Mouse (Mus musculus): Measurements from ENCODE around the gene Hpse2. TPM values are rescaled to one million over a fixed set of nuclear protein-coding genes. Genes with fewer than 3 reads are reported as not detected.

Gene Hpse2
- polyA plus RNA-seq, 1 experiment, result not detected

DNA sequence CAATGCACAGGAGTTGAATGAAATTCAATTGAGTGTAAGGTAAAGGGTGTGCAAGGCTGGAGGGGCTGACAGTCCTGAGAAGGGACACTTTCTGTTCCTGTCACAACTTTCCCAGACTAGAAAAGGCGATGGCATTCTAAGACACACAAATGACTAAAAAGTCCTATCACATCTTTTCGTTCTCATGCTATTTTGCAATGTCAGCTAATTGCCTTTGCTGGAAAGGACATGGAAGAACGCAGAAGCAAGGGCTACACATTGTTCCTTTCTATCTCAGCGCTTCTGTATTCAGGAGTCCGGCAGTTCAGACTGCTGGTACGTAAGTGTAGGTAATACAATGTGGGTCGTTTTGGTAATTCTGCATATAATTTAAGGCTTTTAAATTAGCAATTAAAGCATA lies 555.0 kb downstream of the Hpse2 start:
- H3K4me1 ChIP-seq (ENCODE audit: control insufficient read depth, insufficient read depth, low read length), result no peaks in the 10 kb centered on the region
- H3K4me3 ChIP-seq (ENCODE audit: insufficient read depth, low read depth, low read length), result no peak overlapping the region
- TF ChIP-seq CTCF (IDR thresholded peaks at IDR 0.05; ENCODE audit: insufficient read depth, low read depth, low read length), result no peak
- WGBS, result 78% methylated on average over 7 of the region's 7 CpGs
- no peak overlapping the region for H3K27ac ChIP-seq (ENCODE audit: insufficient read depth, low read depth, low read length)

DNA sequence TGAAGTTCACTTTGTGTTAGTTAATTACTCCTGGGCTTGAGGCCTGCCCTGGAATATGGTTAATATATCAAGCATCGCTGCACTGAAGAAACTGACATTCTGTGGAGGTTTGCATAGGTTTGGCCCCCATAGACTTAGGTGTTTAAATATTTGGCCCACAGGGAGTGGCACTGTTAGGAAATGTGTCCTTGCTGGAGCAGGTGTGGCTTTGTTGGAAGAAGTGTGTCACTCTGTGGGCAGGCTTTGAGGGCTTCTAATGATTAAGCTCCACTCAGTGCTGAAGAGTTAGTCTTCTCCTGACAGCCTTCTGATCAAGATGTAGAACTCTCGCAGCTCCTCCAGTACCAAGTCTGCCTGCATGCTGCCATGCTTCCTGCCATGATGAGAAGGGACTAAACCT lies 555.9 kb downstream of the Hpse2 start:
- Histone ChIP-seq H3K4me1 (ENCODE audit: control insufficient read depth, insufficient read depth, low read length) (no peaks in the 10 kb centered on the region), H3K4me3 (ENCODE audit: insufficient read depth, low read depth, low read length) (no peak overlapping the region), H3K27ac (ENCODE audit: insufficient read depth, low read depth, low read length) (no peak overlapping the region)
- WGBS, result 93% methylated on average over 2 of the region's 2 CpGs
- TF ChIP-seq CTCF (IDR thresholded peaks at IDR 0.05; ENCODE audit: insufficient read depth, low read depth, low read length), result no peak
- no peak for TF ChIP-seq POLR2A (IDR thresholded peaks at IDR 0.05; ENCODE audit: insufficient read depth, low read depth, low read length)

DNA sequence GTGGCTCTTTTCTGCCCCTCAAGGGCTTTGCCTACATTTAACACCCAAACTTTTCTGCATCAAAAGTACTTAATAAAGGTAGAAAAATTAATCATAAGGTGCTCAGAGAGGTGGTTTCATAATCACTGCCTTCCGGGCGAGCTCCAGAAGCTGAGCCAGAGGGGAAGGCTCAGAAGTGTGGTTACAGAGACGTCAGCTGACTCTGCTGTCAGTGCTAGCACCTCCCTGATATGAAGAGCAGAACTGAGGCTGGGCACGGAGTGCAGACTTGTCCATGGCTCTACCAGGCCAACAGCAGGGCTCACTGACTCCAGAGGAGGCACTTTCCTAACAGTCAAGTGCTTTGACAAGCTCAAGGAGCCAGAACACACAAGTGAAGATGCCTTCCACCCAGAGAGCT lies 559.0 kb downstream of the Hpse2 start:
- Histone ChIP-seq H3K27ac (ENCODE audit: insufficient read depth, low read depth, low read length) (no peak overlapping the region), H3K4me3 (ENCODE audit: insufficient read depth, low read depth, low read length) (no peak overlapping the region), H3K4me1 (ENCODE audit: control insufficient read depth, insufficient read depth, low read length) (no peaks in the 10 kb centered on the region)
- 71% methylated on average over 4 of the region's 4 CpGs for WGBS
- TF ChIP-seq POLR2A (IDR thresholded peaks at IDR 0.05; ENCODE audit: insufficient read depth, low read depth, low read length) (no peak), CTCF (IDR thresholded peaks at IDR 0.05; ENCODE audit: insufficient read depth, low read depth, low read length) (no peak)

DNA sequence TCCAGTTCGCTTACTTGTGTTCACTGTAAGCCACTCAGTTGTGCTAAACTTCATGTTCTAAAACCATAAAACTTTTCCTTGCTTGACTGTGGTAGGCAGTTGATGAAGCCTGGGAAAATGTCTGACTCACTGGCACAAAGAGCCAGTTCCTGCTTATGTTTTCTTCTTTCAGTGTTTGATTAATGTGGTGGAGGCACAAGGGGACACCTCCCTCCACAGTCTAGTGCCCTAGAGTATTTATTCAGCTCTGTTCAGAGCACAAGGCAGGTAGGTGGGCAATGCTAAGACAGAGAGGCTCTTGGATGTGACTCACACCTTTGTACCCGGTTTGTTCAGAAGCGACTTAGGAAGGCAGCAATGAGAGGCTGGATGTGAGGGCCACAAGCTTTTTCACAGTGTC lies 560.3 kb downstream of the Hpse2 start:
- WGBS, result 88% methylated on average over 3 of the region's 3 CpGs

DNA sequence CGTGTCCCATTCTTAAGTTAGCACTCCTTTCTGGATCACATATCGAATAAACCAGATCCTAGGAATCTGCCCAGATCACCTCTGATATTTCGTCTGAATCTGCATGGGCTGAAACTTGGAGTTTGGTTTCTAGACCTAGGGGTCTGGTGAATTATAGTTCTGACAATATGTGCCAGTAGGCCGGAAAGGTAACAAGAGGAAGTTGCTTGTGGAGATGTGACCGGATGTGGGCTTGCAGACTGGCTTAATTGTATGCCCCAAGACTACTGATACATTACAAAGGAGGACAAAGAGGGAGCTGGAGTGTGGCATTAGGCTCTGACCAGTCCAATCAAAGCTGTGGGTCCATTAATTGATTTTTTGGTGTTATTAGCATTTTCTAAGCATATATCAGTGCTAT lies 568.0 kb downstream of the Hpse2 start:
- Histone ChIP-seq H3K27ac (ENCODE audit: insufficient read depth, low read depth, low read length) (no peak overlapping the region), H3K4me3 (ENCODE audit: insufficient read depth, low read depth, low read length) (no peak overlapping the region), H3K4me1 (ENCODE audit: control insufficient read depth, insufficient read depth, low read length) (no peaks in the 10 kb centered on the region)
- 91% methylated on average over 5 of the region's 5 CpGs for WGBS
- TF ChIP-seq POLR2A (IDR thresholded peaks at IDR 0.05; ENCODE audit: insufficient read depth, low read depth, low read length) (no peak), CTCF (IDR thresholded peaks at IDR 0.05; ENCODE audit: insufficient read depth, low read depth, low read length) (no peak)

More for the DNA sequence above, 560.3 kb downstream of the Hpse2 start:
- H3K4me1 ChIP-seq (ENCODE audit: control insufficient read depth, insufficient read depth, low read length), result no peaks in the 10 kb centered on the region
- no peak overlapping the region for H3K4me3 ChIP-seq (ENCODE audit: insufficient read depth, low read depth, low read length)
- H3K27ac ChIP-seq (ENCODE audit: insufficient read depth, low read depth, low read length), result no peak overlapping the region
- TF ChIP-seq POLR2A (IDR thresholded peaks at IDR 0.05; ENCODE audit: insufficient read depth, low read depth, low read length), result no peak

DNA sequence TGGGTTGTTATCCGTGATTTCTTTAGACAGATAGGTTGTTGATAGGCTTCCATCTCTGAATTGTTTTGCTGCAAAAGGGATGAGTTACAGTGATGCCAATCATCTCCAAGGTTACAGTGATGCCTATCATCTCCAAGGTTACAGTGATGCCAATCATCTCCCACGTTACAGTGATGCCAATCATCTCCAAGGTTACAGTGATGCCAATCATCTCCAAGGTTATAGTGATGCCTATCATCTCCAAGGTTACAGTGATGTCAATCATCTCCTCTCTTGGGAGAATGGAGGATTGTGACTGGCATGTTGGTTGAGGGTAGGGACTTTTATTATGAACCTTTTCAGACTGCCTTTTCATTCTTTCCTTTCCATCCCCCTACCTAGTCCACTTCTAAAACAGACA lies 570.4 kb downstream of the Hpse2 start:
- no peak overlapping the region for H3K27ac ChIP-seq (ENCODE audit: insufficient read depth, low read depth, low read length)
- no peak for TF ChIP-seq CTCF (IDR thresholded peaks at IDR 0.05; ENCODE audit: insufficient read depth, low read depth, low read length)
- no peak for TF ChIP-seq POLR2A (IDR thresholded peaks at IDR 0.05; ENCODE audit: insufficient read depth, low read depth, low read length)
- no peak overlapping the region for H3K4me3 ChIP-seq (ENCODE audit: insufficient read depth, low read depth, low read length)
- H3K4me1 ChIP-seq (ENCODE audit: control insufficient read depth, insufficient read depth, low read length), result no peaks in the 10 kb centered on the region
- 77% methylated on average over 2 of the region's 2 CpGs for WGBS

DNA sequence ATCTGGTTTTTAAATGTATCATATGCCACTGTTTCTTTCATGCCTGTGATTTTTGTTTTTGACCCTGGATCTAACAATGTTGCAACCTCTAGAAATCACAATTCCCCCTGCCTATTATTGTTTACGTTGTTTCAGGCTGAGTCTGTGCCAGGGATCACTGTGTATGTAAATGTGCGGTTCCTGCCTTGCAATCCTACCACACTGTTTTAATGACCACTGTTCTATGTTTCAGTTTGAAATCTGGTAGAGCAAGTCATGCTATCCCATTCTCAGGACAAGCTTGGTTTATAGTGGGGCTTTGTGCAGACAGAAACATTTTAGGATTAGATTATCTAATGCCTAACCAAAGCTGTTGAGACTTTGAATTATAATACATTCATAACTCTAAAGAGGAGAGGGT lies 571.9 kb downstream of the Hpse2 start:
- 93% methylated on average over 2 of the region's 2 CpGs for WGBS
- Histone ChIP-seq H3K27ac (ENCODE audit: insufficient read depth, low read depth, low read length) (no peak overlapping the region), H3K4me1 (ENCODE audit: control insufficient read depth, insufficient read depth, low read length) (no peaks in the 10 kb centered on the region), H3K4me3 (ENCODE audit: insufficient read depth, low read depth, low read length) (no peak overlapping the region)
- TF ChIP-seq CTCF (IDR thresholded peaks at IDR 0.05; ENCODE audit: insufficient read depth, low read depth, low read length) (no peak), POLR2A (IDR thresholded peaks at IDR 0.05; ENCODE audit: insufficient read depth, low read depth, low read length) (no peak)

DNA sequence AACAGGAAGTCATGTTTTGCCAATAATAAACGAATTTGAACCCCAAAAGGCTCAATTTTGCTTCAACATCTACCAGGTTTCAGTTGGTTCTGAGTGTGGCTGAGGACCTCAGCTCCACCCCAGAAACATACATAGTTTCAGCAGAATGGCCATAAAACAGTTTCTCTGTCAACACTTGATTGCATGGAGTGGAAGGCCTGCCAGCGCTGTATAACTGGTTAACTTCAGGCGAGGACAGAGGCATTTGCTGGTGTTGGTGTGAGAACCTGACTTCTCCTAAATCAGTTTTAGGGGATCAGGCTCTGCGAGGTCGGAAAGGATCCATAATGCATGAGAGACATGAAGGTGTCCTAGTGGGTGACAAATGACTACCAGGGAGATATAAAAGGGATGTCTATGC lies 578.0 kb downstream of the Hpse2 start:
- WGBS, result 86% methylated on average over 5 of the region's 5 CpGs
- TF ChIP-seq CTCF (IDR thresholded peaks at IDR 0.05; ENCODE audit: insufficient read depth, low read depth, low read length), result no peak
- no peak for TF ChIP-seq POLR2A (IDR thresholded peaks at IDR 0.05; ENCODE audit: insufficient read depth, low read depth, low read length)
- Histone ChIP-seq H3K27ac (ENCODE audit: insufficient read depth, low read depth, low read length) (no peak overlapping the region), H3K4me3 (ENCODE audit: insufficient read depth, low read depth, low read length) (no peak overlapping the region), H3K4me1 (ENCODE audit: control insufficient read depth, insufficient read depth, low read length) (peaks cover 4% of the 10 kb centered on the region)

DNA sequence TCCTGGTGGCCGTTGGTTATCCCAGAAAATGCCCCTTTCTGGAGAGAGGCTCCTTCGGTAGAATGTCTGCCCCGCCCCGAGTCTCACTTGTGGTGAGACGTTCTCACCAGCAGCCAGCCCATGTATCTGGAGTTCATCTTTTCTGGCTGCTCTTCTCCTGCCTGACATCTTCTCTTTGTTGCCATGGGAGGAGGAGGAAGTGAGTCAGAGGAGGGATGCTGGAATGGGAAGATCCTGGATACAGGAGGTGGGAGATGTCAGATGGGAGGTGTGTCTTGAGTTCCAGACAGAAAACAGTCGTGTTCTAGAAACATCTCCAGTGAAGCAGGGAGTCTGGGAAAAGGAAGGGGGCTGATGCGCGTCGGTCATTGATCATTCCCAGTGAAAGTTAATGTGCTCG lies 578.7 kb downstream of the Hpse2 start:
- no peak for TF ChIP-seq CTCF (IDR thresholded peaks at IDR 0.05; ENCODE audit: insufficient read depth, low read depth, low read length)
- no peak for TF ChIP-seq POLR2A (IDR thresholded peaks at IDR 0.05; ENCODE audit: insufficient read depth, low read depth, low read length)
- Histone ChIP-seq H3K27ac (ENCODE audit: insufficient read depth, low read depth, low read length) (no peak overlapping the region), H3K4me3 (ENCODE audit: insufficient read depth, low read depth, low read length) (no peak overlapping the region), H3K4me1 (ENCODE audit: control insufficient read depth, insufficient read depth, low read length) (peaks cover 4% of the 10 kb centered on the region)
- WGBS, result 60% methylated on average over 10 of the region's 10 CpGs

DNA sequence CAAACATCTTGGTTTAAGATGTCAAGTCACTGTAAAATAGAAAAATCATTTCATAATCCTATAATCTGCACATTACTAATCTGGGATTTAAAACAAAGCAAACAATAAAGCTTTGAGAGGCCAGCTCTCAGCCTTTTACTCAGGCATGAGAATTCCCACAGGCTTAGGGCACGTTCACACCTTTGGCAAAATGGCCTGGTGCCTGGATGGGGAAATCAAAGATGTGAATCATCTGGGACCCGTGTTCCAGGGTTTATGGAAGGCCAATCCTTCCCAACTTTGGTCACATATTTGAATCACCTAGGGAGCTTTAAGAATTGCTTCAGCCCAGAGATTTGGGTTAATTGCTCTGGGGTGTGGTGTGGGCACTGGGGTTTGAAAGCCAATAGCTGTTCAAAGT lies 590.3 kb downstream of the Hpse2 start:
- no peak overlapping the region for H3K4me3 ChIP-seq (ENCODE audit: insufficient read depth, low read depth, low read length)
- peaks cover 9% of the 10 kb centered on the region for H3K4me1 ChIP-seq (ENCODE audit: control insufficient read depth, insufficient read depth, low read length)
- no peak overlapping the region for H3K27ac ChIP-seq (ENCODE audit: insufficient read depth, low read depth, low read length)
- 80% methylated on average over 2 of the region's 2 CpGs for WGBS
- TF ChIP-seq POLR2A (IDR thresholded peaks at IDR 0.05; ENCODE audit: insufficient read depth, low read depth, low read length) (no peak), CTCF (IDR thresholded peaks at IDR 0.05; ENCODE audit: insufficient read depth, low read depth, low read length) (no peak)

All from olfactory bulb, adult 2 months (tissue).